Mouse (Mus musculus) urinary bladder, postnatal 14 days (tissue): ENCODE measurements around the gene Hoxb5.

Source experiments
- DNase-seq: peaks from one replicate; pipeline ENCODE4 v3.0.0; 2021; ENCODE audit warnings: low spot score

Hoxb5 gene

DNA sequence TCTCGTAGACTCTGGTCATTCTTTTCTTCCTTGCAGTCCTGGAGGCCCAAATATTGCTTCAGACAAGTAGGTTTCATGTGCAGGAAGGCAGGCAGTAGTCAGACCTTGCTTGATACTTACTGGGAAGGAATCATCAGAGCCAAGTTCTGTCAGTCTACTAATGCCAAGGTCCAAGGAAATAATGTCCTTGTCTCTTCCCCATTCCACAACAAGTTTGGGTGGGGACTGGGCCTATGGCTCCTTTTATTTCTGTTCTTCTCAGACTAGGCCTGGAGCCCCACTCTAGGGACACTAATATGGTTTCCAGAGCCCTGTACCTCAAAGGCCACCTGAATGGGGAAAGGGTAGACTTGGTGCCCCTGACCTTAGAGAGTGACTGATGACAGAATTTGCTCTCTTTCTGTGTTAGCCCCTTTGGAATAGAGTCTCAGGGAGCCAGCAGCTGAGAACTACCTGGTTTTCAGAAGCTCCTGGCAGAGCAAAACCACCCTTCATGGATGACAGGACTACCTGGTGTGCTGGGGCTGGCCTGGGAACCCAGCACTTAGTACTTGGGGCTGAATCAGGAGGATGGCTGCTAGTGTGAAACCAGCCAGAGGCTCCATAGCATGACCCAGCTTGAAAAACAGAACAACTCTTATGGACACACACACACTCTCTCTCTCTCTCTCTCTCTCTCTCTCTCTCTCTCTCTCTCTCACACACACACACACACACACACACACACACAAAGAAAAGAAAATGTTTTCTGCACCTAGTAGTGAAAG is 14.5 kb upstream of the Hoxb5 start:
- no peak for DNase-seq

GRCm38 (mm10) chr11:96289293-96289692 is 13.8 kb upstream of the Hoxb5 start:
- DNase-seq, result no peak

GRCm38 (mm10) chr11:96289837-96290236 is 13.3 kb upstream of the Hoxb5 start:
- no peak for DNase-seq

GRCm38 (mm10) chr11:96290705-96291355 is 12.3 kb upstream of the Hoxb5 start:
- DNase-seq, result no peak

DNA sequence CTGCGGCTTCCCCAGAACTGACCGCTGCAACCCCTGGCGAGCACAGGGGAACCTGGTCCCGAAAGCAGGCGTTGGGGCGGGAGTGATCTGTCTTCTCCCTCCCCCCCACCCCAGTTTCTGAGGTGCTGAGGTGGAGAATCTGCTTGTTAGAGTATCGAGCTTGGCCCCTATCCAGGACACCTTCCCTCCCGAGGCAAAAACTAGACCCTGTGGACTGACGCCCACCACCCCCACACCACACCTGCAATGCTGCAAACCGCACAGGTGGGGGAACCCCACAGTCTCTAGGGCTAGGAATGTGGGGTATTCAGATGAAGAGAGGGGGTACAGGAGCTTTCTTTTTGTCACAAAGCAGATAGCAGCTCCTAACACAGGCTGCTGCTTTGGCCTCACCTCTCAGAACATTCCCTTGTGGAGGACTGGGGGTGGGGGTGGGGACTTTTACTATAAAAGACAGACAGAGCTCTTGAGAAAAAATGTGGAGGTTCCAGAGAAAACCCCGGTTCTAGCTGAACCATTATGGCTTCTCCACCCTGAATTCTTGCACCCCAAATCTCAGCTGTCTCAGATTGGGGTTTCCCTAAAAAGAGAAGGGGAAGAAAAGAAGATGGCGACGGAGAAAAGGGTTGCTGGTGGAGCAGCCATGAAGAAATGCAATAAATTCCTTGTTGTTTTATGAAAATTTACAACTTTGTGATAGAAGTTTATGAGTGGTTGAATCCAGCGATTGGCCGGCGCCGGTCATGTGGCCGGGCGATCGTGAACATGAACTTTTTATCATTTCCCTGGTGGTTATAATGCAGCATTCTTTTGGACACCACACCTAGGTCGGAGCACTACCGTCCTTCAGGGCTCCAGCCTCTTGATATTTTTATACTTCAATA is 11.2 kb upstream of the Hoxb5 start, which contains the start of gene Hoxb6:
Gene Hoxb6 (plus strand): TSS at position 796 of the 884 bp plus-strand sequence.
- DNase-seq, result peak; percentile 82

DNA sequence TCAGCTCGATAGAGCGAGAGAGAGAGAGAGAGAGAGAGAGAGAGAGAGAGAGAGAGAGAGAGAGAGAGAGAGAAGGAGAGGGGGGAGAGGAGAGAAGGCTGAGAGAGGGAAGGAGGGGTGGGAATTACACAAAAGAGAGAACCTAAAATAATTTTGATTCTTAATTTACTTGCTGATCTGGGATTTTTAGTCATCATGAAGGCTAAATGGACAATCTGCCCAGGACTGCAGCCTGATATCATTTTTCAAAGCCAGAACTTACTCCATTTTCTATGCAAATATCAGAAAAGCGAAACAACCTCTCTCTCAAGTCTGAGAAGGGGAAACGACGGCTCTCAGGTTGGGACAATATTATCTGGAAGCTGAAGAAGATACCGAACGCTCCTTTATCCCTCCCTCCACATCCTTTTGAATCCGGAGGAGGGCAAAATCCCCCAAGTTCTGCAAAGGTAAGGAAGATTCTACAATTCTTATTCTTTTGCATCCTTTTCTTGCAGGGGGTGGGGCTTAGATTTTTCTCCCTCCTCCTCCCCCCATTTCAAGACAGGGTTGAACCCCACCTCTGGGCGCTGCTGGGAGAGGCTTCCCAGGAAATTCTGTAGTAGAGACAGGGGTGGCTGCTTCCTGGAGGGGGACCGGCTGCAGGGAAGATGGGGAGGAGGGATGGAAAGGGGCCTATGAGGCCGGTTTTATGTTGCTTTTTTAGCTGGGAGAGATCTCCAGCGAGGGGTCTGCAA is 10.4 kb upstream of the Hoxb5 start:
- DNase-seq, result no peak

DNA sequence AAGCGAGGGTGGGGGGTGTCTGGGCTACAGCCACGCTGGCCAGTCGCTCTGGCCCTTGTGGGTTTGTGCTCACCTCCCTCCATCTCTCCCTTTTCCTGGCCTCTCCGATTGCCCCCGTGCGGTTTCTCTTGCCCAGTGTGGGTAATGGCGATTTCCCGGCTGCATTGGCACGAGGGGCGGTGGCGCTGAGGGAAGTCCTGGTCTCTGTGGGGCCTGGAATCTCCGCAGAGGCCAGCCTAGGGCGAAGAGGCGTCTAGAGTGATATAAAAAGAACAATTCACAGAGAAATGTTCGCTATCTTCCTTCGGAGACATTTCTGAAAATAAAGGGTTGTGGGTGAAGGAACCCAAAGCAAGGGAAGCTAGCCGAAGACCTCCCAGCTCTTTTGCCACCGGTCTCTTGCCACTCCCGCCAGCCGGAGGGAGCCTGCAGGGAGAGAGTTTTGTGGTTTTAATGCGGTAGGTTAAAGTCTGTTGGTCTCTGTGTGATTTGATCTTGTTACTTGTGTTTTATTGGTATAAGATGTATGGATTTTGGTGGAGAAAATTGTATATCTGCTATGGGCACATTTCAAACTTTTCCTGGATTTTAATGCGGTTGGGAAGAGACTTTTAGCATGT is 9.7 kb upstream of the Hoxb5 start:
- no peak for DNase-seq

- peak; percentile 87 for DNase-seq
Measured at GRCm38 (mm10) chr11:96294245-96295091, 8.7 kb upstream of the Hoxb5 start.

GRCm38 (mm10) chr11:96295092-96295835 is 7.9 kb upstream of the Hoxb5 start:
- DNase-seq, result peak; percentile 64

GRCm38 (mm10) chr11:96296997-96297396 is 6.1 kb upstream of the Hoxb5 start:
- DNase-seq, result no peak

DNA sequence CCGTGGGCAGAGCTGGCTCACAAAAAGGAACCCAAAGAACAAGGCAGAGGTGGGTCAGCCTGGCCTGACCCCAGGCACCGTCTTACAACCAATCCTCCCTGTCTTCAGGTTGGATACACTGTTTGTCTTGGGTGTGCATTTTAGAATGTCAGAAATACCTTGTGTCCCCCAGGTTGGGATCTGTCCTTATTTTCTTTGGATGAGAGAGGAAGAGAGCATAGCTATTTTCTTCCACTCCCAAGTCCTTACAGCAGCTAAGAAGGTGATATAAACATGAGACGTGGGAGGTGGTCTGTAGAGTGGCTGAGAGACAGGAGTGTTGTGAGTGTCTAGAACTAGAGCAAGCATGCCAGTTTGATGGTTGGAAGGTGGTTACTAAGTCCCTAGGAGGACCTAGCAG is 5.7 kb upstream of the Hoxb5 start:
- no peak for DNase-seq

- DNase-seq, result no peak
Measured at GRCm38 (mm10) chr11:96297968-96298635, 5.0 kb upstream of the Hoxb5 start.

- DNase-seq, result peak; percentile 75
Measured at GRCm38 (mm10) chr11:96298895-96299667, 4.1 kb upstream of the Hoxb5 start.

DNA sequence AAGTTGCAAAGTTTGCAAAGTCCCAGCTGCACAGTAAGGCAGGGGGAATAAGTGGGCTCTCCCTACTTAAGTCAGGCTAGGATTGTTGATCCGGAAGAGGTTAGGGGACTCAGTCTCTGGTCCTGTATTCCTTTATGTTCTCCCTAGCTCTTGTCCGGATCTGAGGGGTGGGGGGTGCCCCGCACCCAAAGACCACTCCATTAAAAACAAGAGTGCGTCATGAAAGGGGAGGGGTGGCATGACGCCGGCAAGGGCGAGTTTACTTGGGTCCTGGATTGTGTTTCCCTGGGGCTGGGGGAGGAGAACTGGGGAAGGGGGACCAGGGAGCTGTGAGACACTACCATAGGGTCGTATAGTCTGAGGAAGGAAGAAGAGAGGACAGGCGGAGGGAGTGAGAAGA is 3.4 kb upstream of the Hoxb5 start:
- DNase-seq, result no peak

- DNase-seq, result no peak
Measured at GRCm38 (mm10) chr11:96300354-96301063, 2.6 kb upstream of the Hoxb5 start.

DNA sequence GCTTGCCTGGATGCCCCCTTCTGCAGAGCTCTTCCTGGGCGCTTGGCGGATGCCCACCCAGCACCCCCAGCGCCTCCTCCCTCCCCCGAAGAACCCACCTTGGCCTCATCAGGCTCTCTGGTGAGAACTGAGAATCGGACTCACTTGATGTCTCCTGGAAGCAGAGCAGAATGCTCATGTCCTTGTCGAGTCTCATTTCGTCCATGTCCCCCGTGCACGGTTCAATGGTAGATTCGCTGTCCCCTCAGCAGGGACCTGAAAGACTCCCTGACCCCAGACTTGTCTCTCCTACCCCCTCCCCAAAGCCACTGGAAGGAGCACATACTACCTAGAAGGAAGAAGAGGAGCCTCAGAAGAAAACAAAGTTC is 2.1 kb upstream of the Hoxb5 start:
- DNase-seq, result no peak

DNA sequence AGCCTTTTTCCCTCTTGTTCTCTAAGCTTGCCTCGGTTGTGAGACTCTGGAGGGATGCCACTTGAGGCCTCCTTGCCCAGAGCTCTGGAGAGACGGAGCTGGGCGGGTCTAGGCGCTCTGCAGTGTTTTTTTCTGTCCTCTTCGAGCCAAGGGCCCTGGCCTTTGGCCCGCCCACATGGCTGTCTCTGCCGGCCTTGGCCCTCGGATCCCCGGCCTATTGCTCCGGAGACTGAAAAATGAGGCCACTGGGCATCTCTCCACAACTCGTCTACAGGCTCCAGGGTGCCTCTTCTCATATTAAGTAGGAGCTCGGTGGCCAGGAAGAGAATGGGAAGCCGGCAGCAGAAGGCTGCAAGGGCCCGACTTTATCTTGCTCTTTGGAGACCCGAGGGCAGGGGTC is 1.3 kb upstream of the Hoxb5 start:
- peak; percentile 30 for DNase-seq
